Mouse (Mus musculus) frontal cortex, postnatal 25 days (tissue): ENCODE data around the gene H2-Q7.
"Not testable (repeated sequence)": the region's sequence is repeated elsewhere in the genome, so short reads cannot be mapped to it uniquely, and the experiment has no call there.

ENCODE experiments used
- DNase-seq, 2 experiments: peaks; one replicate each; pipeline ENCODE4 v3.0.0; 2022; ENCODE audit warnings: low spot score in 2 of 2

Gene H2-Q7

GRCm38 (mm10) chr17:35438885-35439284, at the start of gene H2-Q7:
H2-Q7 (plus strand) TSS chr17:35439155.
- peak in 1 of 2 experiments; percentile 29 for DNase-seq

DNA sequence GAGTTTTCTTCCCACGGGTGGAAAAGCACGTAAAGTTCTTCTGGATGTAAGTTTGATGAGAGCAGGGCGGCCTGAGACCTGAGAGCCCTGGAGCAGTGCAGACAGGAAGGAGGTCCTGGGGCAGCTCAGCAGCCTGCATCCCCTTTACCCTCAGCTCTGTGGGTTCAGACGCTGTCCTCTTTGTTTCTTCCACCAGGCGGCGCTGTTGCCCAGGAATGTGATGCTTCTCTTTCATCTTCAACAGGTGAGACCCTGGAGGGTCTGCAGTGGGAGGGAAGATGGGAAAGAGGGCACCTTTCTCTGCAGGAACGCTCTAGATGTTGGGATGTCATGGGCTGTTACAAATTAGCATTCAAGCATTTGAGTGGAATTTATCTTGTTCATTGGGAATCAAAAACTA, 49.2 kb upstream of the H2-Q7 start:
- not testable (repeated sequence) for DNase-seq

GRCm38 (mm10) chr17:35392671-35393070, 46.3 kb upstream of the H2-Q7 start:
- DNase-seq: not testable (repeated sequence)

- DNase-seq: not testable (repeated sequence)
Observed at GRCm38 (mm10) chr17:35393864-35394800, 44.8 kb upstream of the H2-Q7 start.

DNA sequence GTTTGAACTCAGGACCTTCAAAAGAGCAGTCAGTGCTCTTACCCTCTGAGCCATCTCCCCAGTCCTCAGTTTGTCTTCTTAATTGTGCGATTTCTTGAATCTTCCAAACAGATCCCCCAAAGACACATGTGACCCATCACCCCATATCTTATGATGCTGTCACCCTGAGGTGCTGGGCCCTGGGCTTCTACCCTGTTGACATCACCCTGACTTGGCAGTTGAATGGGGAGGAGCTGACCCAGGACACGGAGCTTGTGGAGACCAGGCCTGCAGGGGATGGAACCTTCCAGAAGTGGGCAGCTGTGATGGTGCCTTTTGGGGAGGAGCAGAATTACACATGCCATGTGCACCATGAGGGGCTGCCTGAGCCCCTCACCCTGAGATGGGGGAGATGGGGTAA, 42.0 kb upstream of the H2-Q7 start:
- not testable (repeated sequence) for DNase-seq

DNA sequence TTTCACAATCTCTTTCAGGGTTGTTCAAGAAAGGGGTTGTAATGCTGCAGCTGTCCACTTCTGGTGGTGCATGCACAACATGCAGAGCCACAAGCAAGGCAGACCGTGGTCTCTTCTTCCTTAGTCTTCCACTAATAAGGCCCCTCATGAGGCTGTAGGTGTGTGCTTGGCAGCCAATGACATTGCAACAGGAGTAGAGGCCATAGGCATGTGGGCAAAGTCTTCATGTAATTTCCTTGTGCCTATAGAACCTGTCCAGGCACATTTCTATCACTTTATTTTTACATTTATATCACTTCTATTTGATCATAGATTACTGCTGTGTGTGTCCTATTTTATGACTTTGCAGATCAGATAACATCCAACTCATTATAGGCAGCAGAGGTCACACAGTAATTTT, 25.9 kb upstream of the H2-Q7 start:
- DNase-seq: not testable (repeated sequence)

- DNase-seq: not testable (repeated sequence)
Observed at GRCm38 (mm10) chr17:35415273-35416129, 23.5 kb upstream of the H2-Q7 start.

- no peak for DNase-seq
Observed at GRCm38 (mm10) chr17:35418772-35419171, 20.2 kb upstream of the H2-Q7 start.

DNA sequence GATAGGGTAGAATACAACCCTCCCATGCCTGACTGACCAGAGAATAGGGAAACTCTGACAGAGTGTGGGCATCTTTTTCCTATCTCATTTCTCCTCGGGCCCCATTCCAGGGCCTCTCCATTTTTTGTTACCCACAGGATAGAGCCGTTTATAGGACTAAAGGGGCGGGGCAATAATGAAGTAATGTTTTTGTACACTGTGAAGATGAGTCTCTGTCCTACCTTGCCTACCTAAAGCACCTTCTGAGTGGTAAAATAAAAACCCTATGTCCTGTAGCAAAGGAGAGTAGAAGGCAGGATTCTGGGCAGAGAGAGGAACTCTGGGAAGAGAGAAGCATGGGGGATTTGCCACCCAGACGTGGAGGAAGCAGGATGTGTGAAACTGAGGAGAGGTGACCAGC, 19.4 kb upstream of the H2-Q7 start:
- not testable (repeated sequence) for DNase-seq

- DNase-seq: not testable (repeated sequence)
Observed at GRCm38 (mm10) chr17:35420206-35420810, 18.6 kb upstream of the H2-Q7 start.

DNA sequence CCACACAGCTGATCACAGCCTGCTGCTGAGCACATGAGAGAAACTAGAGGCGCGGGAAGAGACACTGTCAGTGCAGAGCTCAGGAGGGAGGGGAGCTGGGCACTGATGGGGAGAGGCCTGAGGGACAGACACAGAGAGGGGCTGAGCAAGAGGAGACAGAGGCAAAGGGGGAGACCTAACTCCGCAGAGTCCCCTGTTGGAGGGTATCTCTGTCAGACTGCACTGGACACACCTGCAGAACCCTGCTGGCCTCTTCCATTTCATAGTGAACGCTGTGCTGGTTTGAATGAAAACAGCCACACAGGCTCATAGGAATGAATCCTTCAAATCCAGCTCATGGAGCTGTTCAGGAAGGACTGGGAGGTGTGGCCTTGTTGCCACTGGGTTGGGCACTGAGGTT, 17.6 kb upstream of the H2-Q7 start:
- not testable (repeated sequence) for DNase-seq

GRCm38 (mm10) chr17:35422360-35422759, 16.6 kb upstream of the H2-Q7 start:
- not testable (repeated sequence) for DNase-seq

DNA sequence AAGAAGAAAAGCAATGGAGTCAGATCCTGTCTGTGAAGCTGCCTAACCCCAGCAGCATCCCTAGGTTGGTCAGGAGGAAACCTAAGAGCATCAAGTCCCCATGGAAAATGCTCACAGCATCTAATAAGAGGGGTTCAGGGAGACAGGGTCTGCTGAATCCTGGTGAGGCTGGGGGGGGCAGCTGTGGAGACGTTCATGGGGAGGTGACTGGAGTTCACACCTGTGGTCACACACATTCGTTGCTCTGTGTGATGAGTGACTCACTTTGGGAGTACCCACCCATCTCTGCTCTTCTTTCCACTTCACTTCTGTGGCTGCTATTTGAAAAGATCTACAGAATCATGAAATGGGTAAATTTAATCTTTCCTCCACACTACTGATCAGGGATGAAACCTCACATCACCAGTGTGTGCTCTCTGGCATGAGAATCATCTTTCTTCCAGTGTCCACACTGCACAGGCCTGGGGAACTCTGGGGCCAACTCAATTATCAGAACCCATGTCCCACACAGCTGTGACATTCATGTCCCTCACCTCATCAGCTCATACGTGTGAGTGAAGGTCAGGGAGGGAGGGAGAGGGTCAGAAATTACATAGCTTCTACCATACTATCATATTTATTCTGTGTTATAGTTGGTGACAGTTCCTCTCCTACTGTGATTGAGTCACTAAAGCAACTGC, 15.7 kb upstream of the H2-Q7 start:
- DNase-seq: peak in 1 of 2 experiments; percentile 1

DNA sequence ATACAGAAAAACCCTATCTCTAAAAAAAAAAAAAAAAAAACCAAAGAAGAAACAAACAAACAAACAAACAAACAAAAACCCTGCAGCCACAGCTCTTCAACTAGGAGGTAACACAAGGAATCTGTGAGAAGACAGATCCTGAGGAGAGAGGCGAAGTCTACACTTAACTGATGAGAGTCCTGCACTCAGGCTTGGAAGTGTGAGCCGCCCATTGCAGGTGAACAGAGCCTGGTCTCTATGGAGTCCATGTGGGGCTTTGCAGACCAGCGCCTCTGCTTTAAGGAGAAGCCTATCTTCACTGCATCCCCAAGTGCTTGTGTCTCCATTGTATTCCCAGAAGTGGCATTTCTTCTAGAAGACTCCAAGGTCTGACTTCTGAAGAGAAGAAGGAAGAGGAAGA, 14.8 kb upstream of the H2-Q7 start:
- peak in 1 of 2 experiments; percentile 2 for DNase-seq

- DNase-seq: peak in 1 of 2 experiments; percentile 3
Observed at GRCm38 (mm10) chr17:35424624-35425416, 14.1 kb upstream of the H2-Q7 start, which contains the start of gene H2-Q6. H2-Q6 (plus strand) TSS chr17:35424850.

GRCm38 (mm10) chr17:35425474-35425873, 13.5 kb upstream of the H2-Q7 start:
- DNase-seq: not testable (repeated sequence)

GRCm38 (mm10) chr17:35428883-35429282, 10.1 kb upstream of the H2-Q7 start:
- DNase-seq: not testable (repeated sequence)

DNA sequence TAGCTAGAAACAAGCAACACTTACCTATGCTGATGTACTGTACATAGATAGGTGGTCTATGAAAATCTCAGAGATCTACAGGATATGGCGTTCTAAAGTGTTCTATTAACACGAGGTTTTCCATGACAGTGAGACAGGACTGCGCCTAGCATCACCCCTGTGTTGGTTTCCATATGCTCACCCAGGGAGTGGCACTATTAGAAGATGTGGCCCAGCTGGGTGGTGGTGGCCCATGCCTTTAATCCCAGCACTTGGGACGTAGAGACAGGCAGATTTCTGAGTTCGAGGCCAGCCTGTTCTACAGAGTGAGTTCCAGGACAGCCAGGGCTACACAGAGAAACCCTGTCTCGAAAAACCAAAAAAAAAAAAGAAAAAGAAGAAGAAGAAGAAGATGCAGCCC, 8.3 kb upstream of the H2-Q7 start:
- DNase-seq: not testable (repeated sequence)

GRCm38 (mm10) chr17:35432167-35432566, 6.8 kb upstream of the H2-Q7 start:
- DNase-seq: not testable (repeated sequence)

DNA sequence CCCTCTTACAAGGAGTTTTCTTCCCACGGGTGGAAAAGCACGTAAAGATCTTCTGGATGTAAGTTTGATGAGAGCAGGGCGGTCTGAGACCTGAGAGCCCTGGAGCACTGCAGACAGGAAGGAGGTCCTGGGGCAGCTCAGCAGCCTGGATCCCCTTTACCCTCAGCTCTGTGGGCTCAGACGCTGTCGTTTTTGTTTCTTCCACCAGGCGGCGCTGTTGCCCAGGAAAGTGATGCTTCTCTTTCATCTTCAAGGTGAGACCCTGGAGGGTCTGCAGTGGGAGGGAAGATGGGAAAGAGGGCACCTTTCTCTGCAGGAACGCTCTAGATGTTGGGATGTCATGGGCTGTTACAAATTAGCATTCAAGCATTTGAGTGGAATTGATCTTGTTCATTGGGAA, 4.1 kb upstream of the H2-Q7 start:
- not testable (repeated sequence) for DNase-seq
